Mouse (Mus musculus): ENCODE results near the gene Ctnna2.

DNA sequence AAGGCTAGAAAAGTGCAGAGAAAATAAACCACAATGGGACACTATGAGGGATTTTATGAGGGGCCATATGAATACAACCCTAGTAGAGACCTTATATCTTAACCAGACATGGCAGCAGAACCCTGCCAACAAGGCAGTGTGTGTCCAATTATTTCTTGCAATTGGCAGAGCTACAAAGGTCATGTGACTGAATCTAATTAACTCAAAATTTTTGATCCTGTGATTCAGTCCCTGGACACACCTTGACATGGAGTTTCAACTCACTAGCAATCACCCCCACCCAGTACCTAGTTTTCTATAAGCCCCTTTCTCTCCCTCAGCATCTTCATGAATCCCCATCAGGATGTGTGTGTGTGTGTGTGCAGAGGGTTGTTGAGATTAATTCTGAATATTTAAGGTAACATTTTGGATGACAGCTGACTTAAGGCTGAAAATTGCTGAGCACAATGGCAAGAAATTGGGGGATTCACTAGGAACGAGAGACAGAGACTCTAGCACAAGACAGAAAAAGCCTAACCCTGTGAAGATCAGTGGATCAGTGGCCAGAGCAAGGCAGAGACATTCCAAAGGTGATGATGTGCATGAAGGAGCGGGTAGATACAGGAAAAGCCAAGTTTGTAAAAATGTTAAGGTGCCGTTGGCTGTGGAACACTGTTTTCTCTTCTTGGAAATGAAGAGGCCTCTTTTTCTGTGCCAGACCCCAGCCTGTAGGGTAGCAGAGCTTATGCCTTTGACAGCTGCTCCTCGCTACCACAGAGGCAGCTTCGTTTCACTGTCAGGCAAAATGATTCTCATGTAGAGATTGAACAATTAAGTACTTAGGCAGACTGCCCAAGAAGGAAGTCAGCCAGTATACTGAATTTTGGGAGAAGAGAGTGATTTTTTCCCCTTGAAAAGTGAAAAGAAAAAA, 255.2 kb downstream of the Ctnna2 start:
- TF ChIP-seq CHD2 (IDR thresholded peaks at IDR 0.05; ENCODE audit: low read depth, low read length) (no peak), MAFK (IDR thresholded peaks at IDR 0.05; ENCODE audit: insufficient read depth, low read depth, low read length) (no peak), HCFC1 (IDR thresholded peaks at IDR 0.05; ENCODE audit: borderline replicate concordance, insufficient read depth, low read length) (no peak)

Data from ES-E14 (cell line).